Mouse (Mus musculus) thymus, adult 18-20 months (tissue): ENCODE data around the gene Arl6ip4.

Source experiments
- DNase-seq, 2 experiments: peaks; one replicate each; pipeline ENCODE4 v3.0.0; 2022; ENCODE audit warnings: mixed read lengths in 2 of 2

Arl6ip4 gene

DNA sequence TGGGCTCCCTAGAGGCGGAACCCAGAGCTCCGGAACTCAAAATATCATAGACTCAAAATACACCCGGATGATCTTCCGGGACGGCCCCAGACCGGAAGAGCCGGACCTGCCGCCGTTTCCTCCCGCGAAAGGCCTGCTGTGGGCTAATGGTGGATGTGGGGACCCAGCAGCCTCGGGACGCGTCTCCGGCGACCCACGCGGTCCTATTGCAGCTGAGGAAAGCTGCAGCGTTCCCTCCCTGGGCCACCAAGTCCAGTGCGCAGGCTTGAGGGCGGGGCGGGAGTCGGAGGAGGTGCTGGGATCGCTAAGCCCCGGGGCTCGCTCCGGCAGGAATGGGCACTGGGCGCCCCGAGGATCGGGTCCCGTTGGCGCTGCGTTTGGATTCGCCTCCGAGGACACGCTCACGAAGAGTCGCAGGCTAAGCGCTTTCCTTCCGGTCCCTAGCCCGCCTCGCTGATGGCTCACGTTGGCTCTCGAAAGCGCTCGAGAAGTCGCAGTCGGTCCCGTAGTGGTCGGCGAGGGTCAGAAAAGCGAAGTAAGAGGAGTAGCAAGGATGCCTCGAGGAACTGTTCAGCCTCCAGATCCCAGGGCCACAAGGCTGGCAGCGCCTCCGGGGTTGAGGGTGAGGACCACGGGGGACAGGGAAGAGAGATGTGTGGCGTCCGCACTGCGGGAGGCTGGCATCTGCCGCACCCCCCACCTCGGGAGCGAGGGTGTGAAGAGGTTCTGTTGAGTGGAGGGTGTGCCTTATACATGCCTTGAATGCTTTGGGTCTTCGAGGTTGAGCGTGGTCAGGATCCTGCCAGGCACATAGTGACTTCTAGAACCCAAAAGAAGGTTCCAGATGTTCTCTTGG is at the start of gene Arl6ip4:
Gene Arl6ip4 (plus strand): TSS at position 100 of the 856 bp plus-strand sequence.
- DNase-seq = peak; percentile 39 to 59

DNA sequence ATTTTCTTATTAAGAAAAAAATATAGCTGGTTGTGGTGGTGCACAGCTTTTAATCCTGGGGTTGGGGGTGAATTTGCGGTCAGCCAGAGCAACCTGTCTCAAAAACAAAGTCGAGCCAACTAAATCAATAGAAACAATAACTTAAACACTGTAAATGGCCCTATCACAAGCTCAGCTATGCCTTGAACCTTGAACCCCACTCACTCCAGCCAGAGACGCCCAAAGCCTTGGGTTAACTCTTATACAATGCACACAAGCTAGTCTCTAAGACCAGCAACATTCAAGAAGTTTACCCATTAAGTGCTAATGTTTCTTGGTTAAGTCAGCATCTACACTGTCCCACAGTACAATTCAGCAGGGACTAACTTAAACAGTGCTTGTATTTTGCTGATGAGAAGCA is 46.2 kb upstream of the Arl6ip4 start:
- no peak for DNase-seq

DNA sequence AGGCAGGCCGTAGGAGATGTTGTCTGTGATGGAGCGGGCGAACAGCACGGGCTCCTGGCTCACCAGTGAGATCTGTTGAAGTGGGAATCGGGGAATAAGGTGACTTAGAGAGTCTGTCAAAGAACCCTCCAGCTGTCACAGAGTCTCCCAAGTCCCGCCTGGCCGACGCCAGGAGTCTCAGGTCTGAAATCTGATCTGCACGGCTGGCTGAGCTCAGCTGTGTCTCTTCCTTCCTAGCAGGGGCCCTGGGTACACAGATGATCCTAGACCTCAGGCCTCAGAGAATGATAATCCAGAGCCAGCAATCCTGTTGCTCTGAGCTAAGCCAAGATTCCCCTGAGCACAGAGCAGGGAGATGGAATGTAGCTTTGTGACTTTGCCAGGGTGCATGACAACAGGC is 42.2 kb upstream of the Arl6ip4 start:
- no peak for DNase-seq

DNA sequence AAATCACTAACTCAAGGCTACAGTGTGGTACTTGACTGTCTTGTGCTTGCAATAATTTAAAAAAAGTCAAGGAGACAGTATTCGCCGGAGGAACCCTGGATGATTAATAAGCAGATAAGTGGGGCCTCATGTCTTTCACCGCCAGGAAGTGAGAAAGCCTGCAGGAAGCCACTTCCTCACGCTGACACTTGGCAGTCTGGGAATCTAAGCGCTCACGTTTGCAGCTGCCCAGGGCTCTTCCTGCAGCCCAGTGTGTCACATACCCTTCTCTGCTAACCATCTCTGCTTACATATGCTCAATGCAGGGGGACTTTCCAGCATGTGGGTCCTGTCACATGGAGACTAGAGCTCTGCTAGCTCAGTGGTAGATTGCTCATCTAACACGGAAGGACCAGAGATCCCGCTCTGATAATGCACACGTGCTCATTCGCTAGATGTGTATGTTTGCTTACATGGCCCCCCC is 41.0 kb upstream of the Arl6ip4 start:
- peak in 1 of 2 experiments; percentile 53 for DNase-seq

DNA sequence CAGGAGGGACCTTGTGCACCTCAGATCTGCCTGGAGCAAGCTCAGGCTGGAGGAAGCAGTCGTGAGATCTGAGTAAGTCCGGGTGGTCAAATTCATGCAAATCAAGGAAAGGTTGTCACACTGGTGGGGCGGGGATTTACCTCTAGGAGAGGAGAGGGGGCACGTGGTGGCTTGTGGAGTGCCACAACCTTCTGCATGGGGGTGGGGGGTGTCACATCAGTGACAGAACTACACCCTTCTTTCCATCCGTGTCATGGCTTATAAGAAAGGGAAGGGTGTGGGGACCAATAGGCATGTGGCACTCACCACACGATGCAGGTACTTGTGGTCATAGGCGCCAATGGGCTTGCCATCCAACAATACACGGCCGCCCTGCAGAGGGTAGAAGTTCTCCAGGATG is 40.2 kb upstream of the Arl6ip4 start:
- no peak for DNase-seq

DNA sequence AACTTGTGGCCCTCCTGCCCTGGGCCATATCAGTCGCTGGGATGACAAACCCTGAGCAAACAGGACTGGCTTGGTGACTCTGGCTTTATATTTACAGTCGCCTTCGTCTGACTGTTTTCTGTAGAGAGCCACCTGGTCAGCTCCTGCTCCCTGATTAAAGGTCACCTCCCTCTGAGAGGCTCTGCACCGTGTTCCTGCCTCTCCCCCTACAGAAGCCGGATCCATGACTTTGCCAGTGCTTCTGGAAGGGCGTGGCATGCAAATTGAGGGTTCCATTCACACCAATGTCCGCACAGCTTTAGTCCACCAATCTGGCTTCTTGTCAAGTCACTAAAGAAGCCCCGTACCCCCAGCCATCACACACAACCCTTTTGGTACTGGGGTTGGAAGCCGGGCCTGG is 39.3 kb upstream of the Arl6ip4 start:
- DNase-seq = no peak

DNA sequence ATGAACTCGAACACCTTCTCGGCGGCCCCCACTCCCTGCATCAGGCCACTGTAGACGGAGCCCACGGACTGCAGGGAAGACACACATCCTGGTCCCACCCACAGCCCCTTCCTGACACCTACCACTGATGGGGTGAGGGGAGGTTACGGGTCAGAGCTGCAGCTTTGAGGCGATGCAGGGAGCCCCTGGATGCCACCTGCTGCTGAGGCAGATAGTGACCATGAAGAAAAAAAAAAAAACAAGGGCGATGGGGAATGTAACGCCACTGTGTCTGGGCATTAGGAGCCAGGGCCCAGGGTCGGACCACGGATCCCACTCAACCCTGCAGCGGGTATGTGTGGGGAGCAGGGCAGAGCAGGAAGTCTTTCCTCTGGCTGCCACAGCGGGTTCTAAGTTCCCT is 38.6 kb upstream of the Arl6ip4 start:
- DNase-seq = peak in 1 of 2 experiments; percentile 35

DNA sequence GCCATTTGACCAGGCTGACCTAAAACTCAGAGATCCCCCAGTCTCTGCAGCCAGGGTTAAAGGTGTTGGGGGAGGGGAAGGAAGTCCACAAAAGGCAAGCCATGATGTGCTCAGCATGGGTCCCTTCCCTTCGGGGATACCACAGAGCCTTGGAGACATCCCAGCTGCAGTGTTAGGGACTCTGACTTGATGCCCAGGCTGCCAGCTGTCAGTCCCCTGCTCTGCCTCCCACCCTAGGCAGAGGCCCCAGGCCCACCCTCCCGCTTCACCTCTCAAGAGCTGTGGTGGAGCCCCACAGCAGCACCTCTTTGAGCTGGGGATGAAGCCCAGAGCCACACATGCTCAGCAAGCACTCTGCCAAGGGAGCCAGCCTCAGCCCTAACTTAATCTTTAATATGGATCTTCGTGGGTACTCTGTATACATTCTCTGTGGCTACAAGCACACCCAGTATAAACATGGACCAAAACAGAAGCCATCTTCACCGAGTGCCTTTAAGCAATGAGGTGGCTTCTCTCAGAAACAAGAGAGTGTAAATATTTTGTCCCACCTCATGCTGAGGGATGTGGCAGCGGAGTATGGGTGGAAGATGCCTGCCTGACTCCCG is 37.9 kb upstream of the Arl6ip4 start:
- peak in 1 of 2 experiments; percentile 41 for DNase-seq

DNA sequence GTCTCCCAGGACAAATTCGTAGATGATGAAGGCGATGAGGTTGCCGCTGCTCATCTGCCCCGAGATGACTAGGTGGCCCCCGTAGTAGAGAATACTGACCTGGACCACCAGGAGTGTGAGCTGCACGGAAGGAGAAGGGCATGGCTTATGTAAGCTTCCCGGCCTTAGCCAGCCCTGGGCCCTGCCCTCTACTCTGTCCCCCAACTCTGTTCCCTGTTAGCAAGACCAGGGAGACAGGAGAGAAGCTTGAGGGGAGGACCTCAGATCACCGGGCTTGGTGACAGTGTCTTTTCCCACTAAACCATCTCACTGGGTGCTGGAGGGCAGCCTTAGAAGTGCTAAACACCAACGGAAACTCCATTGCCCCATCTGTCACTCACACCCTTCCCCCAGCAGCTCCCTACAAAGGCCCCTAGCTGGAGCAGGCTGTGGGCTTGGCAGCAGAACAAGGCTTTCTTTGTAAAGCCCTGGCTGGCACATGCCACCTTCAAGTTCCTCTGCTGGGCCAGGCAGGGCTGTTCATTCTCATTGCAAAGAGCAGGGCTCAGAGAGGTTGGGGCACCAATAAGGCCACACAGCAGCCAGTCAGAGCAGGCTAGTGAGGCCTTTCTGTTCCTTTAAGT is 37.0 kb upstream of the Arl6ip4 start:
- peak; percentile 52 to 71 for DNase-seq

DNA sequence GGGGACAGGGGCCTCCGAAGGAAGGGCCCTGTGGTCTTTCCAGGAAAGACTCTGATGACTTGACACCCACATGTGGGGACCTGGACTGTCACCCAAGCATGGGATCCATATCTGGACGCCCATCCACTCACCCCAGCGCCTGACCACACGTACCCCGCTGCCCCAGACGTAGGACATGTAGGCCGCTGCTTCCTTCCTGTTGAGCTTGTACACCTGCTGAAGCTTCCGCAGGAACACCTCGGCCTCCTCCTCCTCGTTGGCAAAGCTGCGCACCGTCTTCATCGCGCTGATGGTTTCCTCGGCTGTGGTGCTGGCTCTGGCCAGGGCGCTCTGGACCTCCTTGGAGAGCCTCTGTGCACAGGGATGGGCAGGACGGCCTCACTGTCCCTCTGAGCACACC is 36.0 kb upstream of the Arl6ip4 start:
- peak; percentile 64 to 74 for DNase-seq

DNA sequence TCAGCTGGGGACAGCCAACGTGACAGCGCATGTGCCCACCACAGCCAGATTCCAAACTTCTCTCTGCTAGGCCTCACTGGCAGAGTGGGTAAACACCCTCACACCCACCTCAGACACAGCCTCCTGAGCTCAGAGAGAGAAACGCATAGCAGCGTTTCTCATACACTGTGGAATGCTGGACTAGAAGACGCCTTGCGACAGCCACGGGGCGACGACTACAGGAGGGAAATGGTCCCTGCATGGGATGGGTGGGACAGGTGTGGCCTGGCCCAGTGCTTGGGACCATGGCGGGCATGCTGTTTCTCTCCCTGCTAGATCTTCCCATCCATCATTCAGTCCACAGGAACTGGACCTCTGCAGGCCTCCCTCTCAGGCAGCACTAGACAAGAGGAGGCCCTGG is 33.4 kb upstream of the Arl6ip4 start:
- DNase-seq = no peak

DNA sequence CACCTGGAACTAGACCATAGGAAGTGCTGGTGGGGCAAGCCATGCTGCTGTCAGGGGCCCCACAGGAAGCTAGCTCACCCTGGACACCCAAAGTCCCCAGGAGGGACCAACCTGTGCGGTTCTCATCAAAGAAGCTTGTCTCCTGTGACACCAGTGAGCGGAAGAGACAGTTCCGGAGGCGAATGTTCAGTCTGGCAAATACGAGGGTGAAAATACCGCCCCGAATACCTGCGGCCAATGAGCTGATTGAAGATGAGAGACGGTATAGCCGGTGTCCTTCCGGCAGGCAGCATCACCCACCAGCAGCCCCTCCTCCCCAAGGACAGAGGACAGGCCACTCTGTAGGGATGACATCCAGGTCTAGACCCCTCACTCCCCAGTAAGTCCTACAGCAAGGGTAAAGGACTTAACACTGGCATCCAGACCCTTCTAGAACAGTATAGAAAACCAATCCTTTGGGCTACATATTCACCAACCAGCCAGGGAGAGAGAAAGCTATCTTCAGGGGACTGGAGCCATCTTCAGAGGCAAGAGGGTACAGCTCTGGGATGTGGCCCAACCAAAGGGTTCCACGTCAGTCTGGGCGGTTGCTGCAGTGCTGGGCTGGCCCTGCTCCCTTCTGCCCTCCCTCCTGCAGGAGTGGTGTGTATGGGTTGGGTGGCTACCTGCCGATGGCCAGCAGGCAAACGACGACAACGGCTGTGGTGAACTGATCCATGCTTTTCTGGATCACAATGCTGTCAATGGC is 32.8 kb upstream of the Arl6ip4 start:
- no peak for DNase-seq

DNA sequence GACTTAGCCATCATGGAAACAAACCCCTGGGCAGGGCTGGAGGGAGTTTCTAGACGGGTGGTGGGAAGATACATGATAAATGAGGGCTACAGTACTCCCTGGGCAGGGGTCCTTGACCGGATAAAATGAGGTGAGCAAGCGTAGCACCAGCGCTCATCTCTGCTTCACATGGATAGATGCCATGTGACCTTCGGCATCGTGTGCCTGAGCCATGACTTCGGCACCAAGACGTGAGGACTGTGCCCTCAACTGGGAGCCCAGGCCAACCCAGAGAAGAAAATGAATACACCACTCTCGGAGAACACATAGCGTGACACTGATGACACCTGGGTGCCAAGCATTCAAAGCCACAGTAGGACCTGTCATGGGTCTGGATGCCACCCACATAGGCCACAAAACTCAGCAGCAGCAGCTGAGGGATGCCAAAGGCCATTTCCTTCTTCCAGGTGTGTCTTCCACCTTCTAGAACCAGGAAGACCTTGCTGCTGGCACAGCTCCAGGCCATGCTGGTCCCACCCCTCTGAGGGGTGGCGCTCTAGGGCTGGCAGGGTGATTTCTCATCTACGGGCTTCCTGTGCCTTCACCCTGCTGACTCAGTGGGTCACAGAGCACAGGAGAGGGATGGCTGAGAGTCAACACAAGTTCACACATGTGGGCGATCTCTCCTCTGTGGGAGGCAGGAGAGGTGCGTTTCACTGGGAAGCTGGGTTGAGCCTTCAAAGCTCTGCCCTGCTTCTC is 31.9 kb upstream of the Arl6ip4 start:
- DNase-seq = peak in 1 of 2 experiments; percentile 65

DNA sequence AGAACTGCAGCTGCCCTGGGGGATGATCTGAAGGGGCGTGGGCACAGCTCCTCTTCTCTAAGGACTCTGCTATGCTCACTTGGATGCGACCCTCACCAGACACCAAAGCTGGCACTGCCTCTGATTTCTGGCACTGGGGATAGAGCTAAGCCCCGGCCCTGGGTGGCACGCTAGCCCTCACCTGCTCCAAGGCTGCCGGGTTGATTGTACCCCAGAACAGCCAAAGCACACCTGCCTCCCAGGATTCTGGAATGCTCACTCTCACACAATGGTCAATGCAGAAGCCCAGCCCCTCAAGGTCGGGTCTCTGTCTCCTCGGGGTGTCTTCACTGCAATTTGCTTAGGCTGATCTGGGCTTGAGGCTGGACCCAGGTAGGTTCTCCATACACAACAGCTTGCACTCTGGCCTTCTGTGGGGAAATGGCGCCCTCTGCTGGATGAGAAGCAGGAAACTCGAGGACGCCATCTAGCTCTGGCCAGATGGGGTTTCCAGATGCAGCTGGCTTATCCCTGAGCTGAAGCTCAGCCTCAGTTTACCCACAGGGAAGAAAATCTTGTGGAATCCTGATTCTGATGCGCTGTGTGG is 31.2 kb upstream of the Arl6ip4 start:
- peak; percentile 68 to 77 for DNase-seq

DNA sequence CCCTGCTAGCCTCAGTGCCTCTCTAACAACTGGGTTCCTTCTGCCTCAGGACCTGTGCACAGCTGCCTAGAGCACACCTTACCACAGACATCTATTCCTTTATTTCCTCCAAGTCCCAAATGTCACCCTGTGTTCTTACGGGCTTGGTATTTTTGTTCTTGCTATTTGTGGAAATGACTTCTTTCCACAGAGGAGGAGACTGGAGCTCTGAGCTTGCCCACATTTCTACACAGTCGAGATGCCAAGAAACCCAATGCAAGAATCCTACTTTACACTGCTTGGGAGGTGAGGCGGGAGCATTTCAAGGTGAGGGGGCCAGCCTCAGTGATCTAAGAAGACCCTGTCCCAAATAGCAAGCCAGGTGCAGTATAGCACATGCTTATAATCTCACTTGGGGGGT is 30.4 kb upstream of the Arl6ip4 start:
- DNase-seq = no peak

DNA sequence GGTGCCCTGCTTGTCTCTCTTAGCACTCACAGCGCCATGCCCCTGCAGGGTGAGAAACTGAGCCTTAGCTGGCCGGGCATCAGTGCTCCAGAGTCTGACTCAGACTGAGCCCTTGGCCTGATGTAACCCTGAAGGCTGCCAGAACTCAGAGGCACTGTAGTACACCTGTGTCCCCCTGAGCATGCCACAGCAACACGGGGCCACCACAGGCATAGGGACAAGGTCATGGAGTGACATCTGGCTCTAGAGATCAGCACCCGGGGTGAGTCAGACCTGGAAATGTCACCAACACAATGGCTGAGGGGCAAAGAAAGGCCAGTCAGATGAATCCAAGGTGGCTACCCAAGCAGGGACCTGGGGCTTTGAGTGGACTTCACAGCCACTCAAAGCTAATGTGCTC is 29.0 kb upstream of the Arl6ip4 start:
- DNase-seq = no peak

DNA sequence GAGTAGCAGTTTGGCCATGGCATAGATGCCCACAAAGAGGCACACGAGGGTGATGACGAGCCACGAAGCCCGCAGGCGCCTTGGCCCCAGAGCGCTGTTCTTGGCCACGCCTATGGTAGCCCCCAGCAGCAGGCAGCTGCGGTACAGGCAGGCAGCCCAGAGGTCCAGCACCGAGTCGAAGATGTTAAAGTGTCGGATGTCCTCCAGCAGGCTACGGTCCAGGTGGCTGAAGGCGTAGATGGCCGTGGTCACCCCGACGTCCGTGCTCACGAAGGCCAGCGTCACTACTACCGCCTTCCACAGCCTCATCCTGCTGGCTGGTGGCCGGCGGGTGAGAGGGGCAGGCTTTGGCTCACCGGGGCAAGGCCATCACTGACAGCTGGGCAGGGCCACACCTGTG is 26.0 kb upstream of the Arl6ip4 start:
- DNase-seq = no peak

DNA sequence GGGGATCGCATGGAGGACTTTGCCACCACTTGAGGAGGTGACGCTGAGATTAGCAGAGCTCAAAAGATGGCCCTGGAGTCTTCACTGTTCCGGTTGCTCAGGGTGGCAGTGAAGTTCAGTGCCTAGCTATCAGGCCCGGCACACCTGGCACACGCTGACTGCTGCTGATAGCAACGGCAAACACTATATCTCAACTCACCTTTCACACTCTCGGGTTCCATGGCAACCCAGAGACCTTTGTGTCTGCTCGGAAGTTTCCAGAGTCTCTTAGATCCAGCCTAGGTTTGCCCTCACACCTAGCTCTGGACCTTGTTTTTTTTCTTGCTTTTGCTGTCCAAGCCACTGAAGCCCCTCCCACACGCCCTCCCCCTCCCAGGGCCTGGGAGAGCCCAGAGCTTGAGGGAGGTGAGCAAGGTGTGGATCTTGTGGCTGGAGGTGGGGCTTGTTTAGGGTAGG is 23.9 kb upstream of the Arl6ip4 start:
- DNase-seq = no peak

DNA sequence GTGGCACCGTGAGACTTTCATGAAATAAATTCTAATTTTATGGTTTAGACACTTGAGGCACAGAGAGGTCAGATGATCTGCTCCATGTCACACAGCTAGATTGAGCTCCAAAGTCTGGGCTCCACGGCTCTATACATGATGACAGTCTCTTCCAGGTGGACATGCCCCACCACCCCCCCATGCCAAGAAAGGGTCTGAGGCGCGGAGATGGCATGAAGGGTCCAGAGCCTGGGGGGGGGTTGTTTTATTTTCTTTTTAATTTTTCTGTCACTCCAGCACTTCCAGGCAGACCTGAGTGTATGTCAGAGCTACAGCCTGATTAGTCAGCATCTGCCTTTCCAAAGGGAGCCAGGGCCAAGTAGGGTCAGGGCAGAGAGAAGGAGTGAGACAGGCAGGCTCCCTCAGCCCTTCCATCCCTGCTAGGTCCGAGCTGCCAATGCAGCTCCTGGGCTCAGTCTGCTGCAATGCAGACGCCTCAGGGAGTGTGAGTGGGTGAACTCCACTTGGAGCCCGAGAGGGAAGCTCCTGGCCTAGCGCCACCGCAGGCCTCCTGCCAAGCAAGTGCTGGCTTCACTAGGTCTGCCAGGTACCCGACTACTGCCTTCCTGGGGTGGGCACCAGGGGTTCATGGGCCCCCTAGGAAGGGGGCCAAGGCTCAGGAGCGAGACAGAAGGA is 22.6 kb upstream of the Arl6ip4 start:
- no peak for DNase-seq

DNA sequence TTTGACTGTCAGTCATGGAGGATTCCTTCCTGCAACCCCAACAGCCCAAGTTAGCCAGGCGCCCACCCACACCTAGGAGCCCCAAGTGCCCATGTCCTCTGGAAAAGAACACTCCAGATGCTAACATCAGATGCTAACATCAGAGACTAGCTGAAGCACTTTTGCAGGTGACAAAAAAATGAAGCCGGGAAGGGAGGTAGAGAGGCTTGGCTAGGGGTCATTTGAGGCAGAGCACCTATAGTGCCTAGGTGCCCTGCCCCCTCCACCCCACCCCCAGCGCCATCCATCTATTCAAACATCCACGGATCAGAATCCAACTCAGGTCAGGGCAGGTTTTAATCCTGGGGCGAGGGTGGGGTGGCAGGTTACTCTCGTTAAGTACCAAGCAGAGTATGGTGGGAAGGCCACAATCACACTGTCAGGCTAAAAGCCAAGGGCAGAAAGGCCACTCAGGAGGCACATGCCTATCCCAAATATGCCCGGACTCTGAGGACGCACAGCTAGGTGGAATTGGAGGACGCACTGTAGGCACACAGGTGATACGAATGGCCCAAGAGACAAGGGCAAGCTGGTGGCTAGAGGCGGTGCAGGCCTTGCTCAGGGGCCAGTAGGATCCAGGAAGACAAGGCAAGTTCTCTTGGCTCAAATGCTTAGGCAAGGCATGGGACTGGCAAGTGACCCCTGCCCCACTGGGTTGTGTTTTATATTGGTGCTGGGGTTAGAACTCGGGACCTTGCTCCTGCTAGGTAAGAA is 21.9 kb upstream of the Arl6ip4 start:
- DNase-seq = no peak
